Mouse (Mus musculus) adrenal gland, adult (tissue): ENCODE measurements at regions not wholly inside any gene's neighbourhood (a gene's known extent, or its start where the extent isn't known, plus 50 kb on each side); places are given as distances from the start of the nearest gene placed in this dataset.
A peak's percentile ranks its signal among the peaks of the same experiment; 100 is the strongest.

ENCODE experiments used
- DNase-seq, 2 experiments: peaks; one replicate each; pipeline ENCODE4 v3.0.0; 2022 to 2023; ENCODE audit warnings: low spot score in 1 of 2; ENCODE audit not compliant: inconsistent age in 2 of 2

- DNase-seq, result peak; percentile 72 to 79
These were observed 276.3 kb upstream of the Rnf32 start for GRCm38 (mm10) chr5:28919296-28920063.

- DNase-seq, result peak; percentile 73 to 77
These were observed 291.3 kb upstream of the Rnf32 start for GRCm38 (mm10) chr5:28904500-28904899.

DNA sequence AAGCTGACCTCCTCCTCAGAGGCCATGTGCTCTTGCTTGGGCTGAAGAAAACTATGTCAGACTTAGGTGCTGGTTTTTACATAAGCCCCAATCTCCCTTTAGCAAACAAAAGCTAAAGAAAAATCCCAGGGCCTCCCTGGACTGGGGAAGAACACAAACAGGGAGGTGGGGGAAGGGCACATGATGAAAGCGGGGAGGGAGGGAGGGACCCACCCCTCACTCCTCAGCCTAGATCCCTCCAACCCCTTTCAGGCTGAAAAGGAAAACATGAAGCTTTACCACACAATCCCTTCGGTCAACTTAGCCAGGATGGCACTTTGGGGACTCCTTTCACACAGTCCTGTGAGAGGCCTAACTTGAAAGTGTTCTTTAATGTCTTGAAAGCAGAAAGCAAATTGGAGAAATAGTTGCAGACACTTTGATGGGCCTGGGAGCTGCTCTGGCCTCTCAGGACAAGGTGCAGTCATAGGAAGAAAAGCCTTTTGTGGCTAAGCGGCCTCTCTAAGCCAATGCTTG is 291.9 kb upstream of the Rnf32 start:
- DNase-seq, result no peak

DNA sequence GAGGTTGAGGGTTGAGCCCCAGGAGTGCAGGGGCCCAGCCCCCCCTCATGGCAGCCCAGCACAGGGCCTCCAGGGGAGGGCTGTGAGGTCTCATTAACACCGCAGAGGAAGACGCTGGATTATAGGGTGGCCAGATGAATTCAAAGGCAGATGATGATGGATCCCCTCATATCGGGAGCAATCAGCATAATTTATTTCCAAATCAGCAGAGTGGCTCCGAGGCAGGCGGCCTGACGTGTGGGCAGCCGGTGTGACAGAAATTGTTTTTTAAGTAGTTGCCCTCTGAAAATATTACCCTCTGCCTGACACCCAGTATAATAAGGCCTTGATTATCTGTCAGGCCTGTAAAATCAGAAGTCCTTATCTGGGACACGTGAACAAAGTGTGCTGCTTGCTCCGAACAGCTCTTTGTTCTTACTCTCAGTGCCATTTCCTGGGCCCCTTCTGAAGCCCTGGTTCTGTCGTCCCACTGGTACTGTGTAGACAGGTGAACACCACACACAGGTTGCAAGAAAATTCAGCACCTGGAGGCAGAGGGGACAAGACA is 303.0 kb upstream of the Rnf32 start:
- DNase-seq, result no peak

DNA sequence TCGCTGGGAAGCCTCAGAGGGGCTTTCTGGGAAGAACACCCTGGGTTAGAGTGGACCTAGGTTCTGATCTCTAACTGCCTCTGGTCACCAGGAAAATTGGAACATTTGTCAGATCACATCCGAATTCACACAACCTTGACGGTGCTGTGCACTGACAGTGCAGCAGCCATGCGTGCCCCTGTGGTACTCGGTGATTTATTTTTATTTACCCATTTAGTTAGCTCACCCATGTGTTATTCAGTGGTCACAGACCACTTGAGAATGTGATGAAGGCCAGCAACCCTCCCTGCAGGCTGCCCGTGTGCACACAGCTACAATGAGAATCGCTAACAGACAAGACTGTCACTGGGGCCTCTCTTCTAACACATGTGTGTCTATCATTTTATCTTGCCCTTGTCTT is 303.8 kb upstream of the Rnf32 start:
- DNase-seq, result no peak

GRCm38 (mm10) chr5:28884746-28885365 is 310.9 kb upstream of the Rnf32 start:
- DNase-seq, result no peak

DNA sequence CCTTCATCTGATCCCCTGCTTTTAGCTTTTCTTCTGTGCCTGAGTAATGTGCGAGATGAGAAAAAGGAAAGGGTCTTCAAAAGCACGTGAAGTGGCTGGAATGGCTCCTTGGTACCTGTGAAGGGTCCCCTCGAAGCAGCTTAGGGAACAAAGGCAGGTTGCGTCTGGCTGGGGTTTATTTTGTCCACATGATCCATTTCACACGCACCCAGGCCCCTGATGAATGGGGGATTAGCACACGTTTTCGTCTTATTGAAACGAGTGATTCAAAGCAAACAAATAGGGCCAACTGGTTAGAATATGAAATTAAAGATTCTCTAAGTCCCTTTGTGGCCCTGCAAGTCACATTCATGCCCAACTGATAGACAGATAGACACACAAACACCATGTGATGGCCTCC is 319.6 kb upstream of the Rnf32 start:
- no peak for DNase-seq

GRCm38 (mm10) chr5:28873600-28874265 is 322.1 kb upstream of the Rnf32 start:
- no peak for DNase-seq

DNA sequence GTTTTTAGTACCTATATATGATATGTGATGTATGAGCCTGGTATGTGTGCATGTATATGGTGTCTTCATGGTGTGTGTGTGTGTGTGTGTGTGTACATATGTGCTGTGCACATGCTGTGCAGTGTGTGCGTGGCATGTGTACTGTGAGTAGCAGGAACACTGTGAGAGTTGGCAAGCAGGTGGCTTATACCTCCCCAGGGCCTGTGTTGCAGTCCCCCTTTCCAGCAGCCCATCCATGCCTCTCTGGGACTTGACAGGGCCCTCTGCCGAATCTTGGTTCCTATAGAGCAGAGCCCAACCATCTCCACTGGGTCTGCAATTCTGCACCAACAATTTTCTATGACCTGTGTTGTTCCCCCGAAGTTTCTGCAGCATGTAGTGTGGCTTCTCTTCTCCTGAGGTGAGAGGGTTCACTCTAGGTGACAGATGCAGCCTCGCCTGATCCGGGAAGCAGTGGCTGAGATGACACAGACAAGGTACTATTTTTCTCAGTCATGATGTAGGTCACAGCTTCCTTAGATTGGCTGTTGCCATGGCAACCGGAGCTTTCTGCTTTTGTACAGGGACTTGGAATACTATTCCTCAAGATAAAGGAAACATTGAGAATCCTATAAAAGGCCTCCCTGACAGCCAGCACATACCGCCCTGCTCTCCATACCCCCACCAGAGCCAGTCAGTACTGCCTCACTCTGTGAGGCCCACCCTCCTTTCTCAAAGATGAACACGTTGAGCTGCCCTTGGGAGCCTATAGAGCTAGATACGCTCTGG is 336.0 kb upstream of the Rnf32 start:
- DNase-seq, result peak in 1 of 2 experiments; percentile 32

GRCm38 (mm10) chr5:28838141-28838925 is 357.5 kb upstream of the Rnf32 start:
- DNase-seq, result no peak

GRCm38 (mm10) chr5:28819091-28819490 is 352.0 kb upstream of the Shh start:
- DNase-seq, result no peak

- peak; percentile 45 to 64 for DNase-seq
These were observed 340.9 kb upstream of the Shh start for GRCm38 (mm10) chr5:28807950-28808349.

GRCm38 (mm10) chr5:28799464-28799863 is 332.4 kb upstream of the Shh start:
- no peak for DNase-seq

GRCm38 (mm10) chr5:28798361-28798760 is 331.3 kb upstream of the Shh start:
- DNase-seq, result no peak

DNA sequence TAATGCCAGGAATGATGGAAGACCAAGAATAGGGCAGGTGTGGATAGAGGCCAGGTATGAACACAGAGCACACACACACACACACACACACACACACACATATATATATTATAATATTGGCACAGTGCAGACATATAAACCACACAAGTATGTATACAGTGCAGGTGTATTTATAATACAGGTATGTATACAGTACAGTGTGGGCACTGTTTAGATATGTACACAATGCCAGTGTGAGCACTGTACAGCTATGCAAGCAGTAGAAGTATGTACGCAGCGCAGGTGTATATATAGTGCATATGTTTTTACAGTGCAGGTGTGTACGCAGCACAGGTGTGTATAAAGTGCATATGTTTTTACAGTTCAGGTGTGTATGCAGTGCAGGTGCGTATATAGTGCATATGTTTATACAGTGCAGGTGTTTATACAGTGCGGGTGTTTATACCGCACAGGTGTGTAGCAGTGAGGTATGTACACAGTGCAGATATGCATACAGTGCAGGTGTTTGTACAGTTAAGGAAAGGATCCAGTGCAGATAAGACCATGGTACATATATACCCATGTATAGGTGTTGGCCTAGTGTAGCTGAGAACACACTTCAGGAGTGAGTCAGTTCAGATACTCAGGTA is 328.2 kb upstream of the Shh start:
- DNase-seq, result no peak

DNA sequence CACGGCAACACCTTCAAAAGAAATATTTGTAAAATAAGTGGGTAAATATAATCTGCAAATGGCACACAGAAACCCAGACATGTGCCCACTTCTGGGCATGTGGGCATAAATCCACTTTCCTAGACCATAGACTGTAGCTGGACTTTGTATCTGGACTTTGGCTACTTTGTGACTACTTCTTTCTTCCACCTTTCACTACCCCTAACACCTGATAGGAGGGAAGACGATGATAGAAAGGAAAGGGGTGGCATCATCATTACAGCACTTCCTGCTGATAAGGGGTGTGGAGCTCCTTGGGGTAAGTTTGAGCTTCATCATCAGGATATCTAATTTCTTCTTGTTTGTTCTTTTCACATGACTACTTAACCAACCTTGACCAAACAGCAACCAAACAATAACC is 326.7 kb upstream of the Shh start:
- DNase-seq, result no peak

- DNase-seq, result no peak
These were observed 318.4 kb upstream of the Shh start for GRCm38 (mm10) chr5:28785347-28786060.

DNA sequence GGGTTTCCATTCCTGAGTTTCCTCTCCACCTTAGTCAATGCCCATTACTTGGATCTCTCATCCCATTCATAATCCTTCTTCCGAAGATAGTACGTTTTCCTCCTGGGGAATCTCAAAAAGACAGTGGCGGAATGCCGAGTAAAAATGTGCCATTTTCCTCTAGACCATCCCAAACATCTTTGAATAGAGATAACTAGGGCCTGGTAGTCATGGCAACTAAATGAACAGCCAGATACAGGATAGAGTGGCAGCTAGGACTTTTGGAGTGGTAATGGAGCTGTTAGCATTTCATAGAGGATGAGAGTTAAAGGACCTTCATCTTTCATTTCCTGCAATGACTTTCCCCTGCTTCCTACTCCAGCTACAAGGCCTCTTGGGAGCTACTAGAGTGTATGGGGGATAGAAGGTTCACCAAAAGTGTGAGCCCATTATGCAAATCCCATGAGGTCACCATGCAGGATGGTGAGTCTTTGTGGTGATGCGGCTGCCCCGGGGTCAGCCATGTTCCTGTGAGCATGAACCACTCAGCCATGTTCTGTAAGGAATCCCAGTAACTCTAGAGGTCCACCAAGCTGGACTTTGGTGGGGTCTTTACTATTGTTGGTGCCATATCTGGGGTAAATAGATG is 317.4 kb upstream of the Shh start:
- DNase-seq, result no peak
